Mouse (Mus musculus) limb, embryonic 10.5 days (tissue): ENCODE results near the gene Cables2. TPM values are rescaled to one million over a fixed set of nuclear protein-coding genes. Genes with fewer than 3 reads are reported as not detected.

ENCODE experiments used
- DNase-seq: peaks from one replicate; pipeline ENCODE4 v3.0.0-alpha.2; 2017; ENCODE audit warnings: low spot score
- H3K27ac ChIP-seq: fragments of 300-500 bp; sonication (generic); 2 replicates; pipeline ENCODE4 v1.5.1; 2016; ENCODE audit warnings: mild to moderate bottlenecking
- H3K27me3 ChIP-seq: fragments of 300-500 bp; sonication (generic); 2 replicates; pipeline ENCODE4 v1.6.1; 2016; ENCODE audit warnings: low read depth, mild to moderate bottlenecking; ENCODE audit not compliant: poor library complexity, severe bottlenecking
- H3K36me3 ChIP-seq: fragments of 300-500 bp; sonication (generic); 2 replicates; pipeline ENCODE4 v1.6.1; 2016; ENCODE audit warnings: mild to moderate bottlenecking, moderate library complexity
- H3K4me1 ChIP-seq: fragments of 300-500 bp; sonication (generic); 2 replicates; pipeline ENCODE4 v1.6.1; 2016
- H3K4me3 ChIP-seq: fragments of 300-500 bp; sonication (generic); 2 replicates; pipeline ENCODE4 v1.5.1; 2016; ENCODE audit warnings: mild to moderate bottlenecking, moderate library complexity
- H3K9me3 ChIP-seq: fragments of 300-500 bp; sonication (generic); replicated peaks from 2 replicates; pipeline ENCODE4 v1.6.1; 2016; ENCODE audit warnings: mild to moderate bottlenecking
- WGBS: fragments of 180-500 bp; shearing (Covaris S2); methylation state at CpG from one replicate; pipeline ENCODE4 v1.1.7; 2016; 5-methylcytosine and 5-hydroxymethylcytosine counted together
- polyA plus RNA-seq: library from polyadenylated mRNA; unstranded; fragments of >200 nt; fragmentation: Nextera tagmentation; extraction: Ambion mirVana; gene quantifications from 2 replicates; pipeline ENCODE4 v1.2.1, GENCODE M21; 2016

Gene Cables2
- polyA plus RNA-seq, 1 experiment from 2014 or later = 16.4 TPM

- DNase-seq = no peak
- 78% methylated on average over 4 of the region's 4 CpGs for WGBS
- Histone ChIP-seq H3K9me3 (0 out of 2 replicates have a peak, but pooled peaks cover 2% of the 10 kb centered on the region), H3K36me3 (no peaks in the 10 kb centered on the region), H3K4me1 (peaks cover 4% of the 10 kb centered on the region; the same call in 1 of the 2 replicates), H3K27ac (no peak overlapping the region), H3K27me3 (no peaks in the 10 kb centered on the region), H3K4me3 (no peak overlapping the region)
Measured at GRCm38 (mm10) chr2:180302201-180302600, 28.9 kb upstream of the Cables2 start.

GRCm38 (mm10) chr2:180300771-180301170 lies 27.5 kb upstream of the Cables2 start:
- WGBS = 31% methylated on average over 5 of the region's 5 CpGs
- no peak overlapping the region for H3K4me3 ChIP-seq

GRCm38 (mm10) chr2:180300252-180300651 lies 27.0 kb upstream of the Cables2 start:
- WGBS = 69% methylated on average over 2 of the region's 2 CpGs

More at GRCm38 (mm10) chr2:180300771-180301170, 27.5 kb upstream of the Cables2 start:
- no peaks in the 10 kb centered on the region for H3K36me3 ChIP-seq
- no peak overlapping the region for H3K27ac ChIP-seq
- peaks cover 3% of the 10 kb centered on the region; the same call in 1 of the 2 replicates for H3K4me1 ChIP-seq
- DNase-seq = no peak
- H3K9me3 ChIP-seq = 0 out of 2 replicates have a peak, but pooled peaks cover 2% of the 10 kb centered on the region
- no peaks in the 10 kb centered on the region for H3K27me3 ChIP-seq

GRCm38 (mm10) chr2:180292906-180293305 lies 19.6 kb upstream of the Cables2 start:
- Histone ChIP-seq H3K36me3 (no peaks in the 10 kb centered on the region), H3K27me3 (0 out of 2 replicates have a peak, but pooled peaks cover 3% of the 10 kb centered on the region), H3K4me3 (no peak overlapping the region), H3K9me3 (no peaks in the 10 kb centered on the region), H3K4me1 (peaks cover 15% of the 10 kb centered on the region), H3K27ac (no peak overlapping the region)
- no peak for DNase-seq
- WGBS = 77% methylated on average over 8 of the region's 8 CpGs

More at GRCm38 (mm10) chr2:180300252-180300651, 27.0 kb upstream of the Cables2 start:
- no peak for DNase-seq
- Histone ChIP-seq H3K9me3 (0 out of 2 replicates have a peak, but pooled peaks cover 2% of the 10 kb centered on the region), H3K27ac (no peak overlapping the region), H3K36me3 (no peaks in the 10 kb centered on the region), H3K4me3 (no peak overlapping the region), H3K4me1 (no peaks in the 10 kb centered on the region), H3K27me3 (no peaks in the 10 kb centered on the region)

- WGBS = 59% methylated on average over 4 of the region's 4 CpGs
- Histone ChIP-seq H3K4me3 (no peak overlapping the region), H3K36me3 (no peaks in the 10 kb centered on the region), H3K27ac (no peak overlapping the region), H3K4me1 (peaks cover 15% of the 10 kb centered on the region), H3K27me3 (0 out of 2 replicates have a peak, but pooled peaks cover 3% of the 10 kb centered on the region), H3K9me3 (no peaks in the 10 kb centered on the region)
- no peak for DNase-seq
Measured at GRCm38 (mm10) chr2:180292026-180292425, 18.7 kb upstream of the Cables2 start.

- Histone ChIP-seq H3K4me1 (peaks cover 15% of the 10 kb centered on the region), H3K9me3 (no peaks in the 10 kb centered on the region), H3K4me3 (no peak overlapping the region), H3K27me3 (0 out of 2 replicates have a peak, but pooled peaks cover 3% of the 10 kb centered on the region), H3K27ac (no peak overlapping the region), H3K36me3 (no peaks in the 10 kb centered on the region)
- WGBS = 77% methylated on average over 5 of the region's 5 CpGs
- DNase-seq = no peak
Measured at GRCm38 (mm10) chr2:180291566-180291965, 18.3 kb upstream of the Cables2 start.

GRCm38 (mm10) chr2:180290503-180290902 lies 17.2 kb upstream of the Cables2 start:
- DNase-seq = no peak
- H3K4me3 ChIP-seq = no peak overlapping the region
- WGBS = 61% methylated on average over 6 of the region's 6 CpGs
- H3K36me3 ChIP-seq = no peaks in the 10 kb centered on the region
- 0 out of 2 replicates have a peak, but pooled peaks cover 3% of the 10 kb centered on the region for H3K27me3 ChIP-seq
- H3K4me1 ChIP-seq = peaks cover 15% of the 10 kb centered on the region
- no peaks in the 10 kb centered on the region for H3K9me3 ChIP-seq
- H3K27ac ChIP-seq = no peak overlapping the region

GRCm38 (mm10) chr2:180289440-180290108 lies 16.3 kb upstream of the Cables2 start, which contains the start of gene Rbbp8nl:
Rbbp8nl (minus strand) TSS chr2:180289879.
- 44% methylated on average over 16 of the region's 16 CpGs for WGBS
- peak within 1 kb of the TSS; percentile 71 for H3K27ac ChIP-seq
- H3K27me3 ChIP-seq = 0 out of 2 replicates have a peak, but pooled peaks cover 3% of the 10 kb centered on the region
- H3K9me3 ChIP-seq = no peaks in the 10 kb centered on the region
- no peaks in the 10 kb centered on the region for H3K36me3 ChIP-seq
- H3K4me3 ChIP-seq = 0 out of 2 replicates have a peak within 1 kb of the TSS, but pooled peaks have one; percentile 2
- H3K4me1 ChIP-seq = peaks cover 15% of the 10 kb centered on the region
- peak; percentile 66 for DNase-seq

GRCm38 (mm10) chr2:180288966-180289365 lies 15.7 kb upstream of the Cables2 start:
- Histone ChIP-seq H3K36me3 (no peaks in the 10 kb centered on the region), H3K4me3 (0 out of 2 replicates have a peak overlapping the region, but pooled peaks have one; percentile 2), H3K27me3 (0 out of 2 replicates have a peak, but pooled peaks cover 3% of the 10 kb centered on the region), H3K4me1 (peaks cover 15% of the 10 kb centered on the region), H3K9me3 (no peaks in the 10 kb centered on the region), H3K27ac (peak overlapping the region; percentile 71)
- no peak for DNase-seq
- 36% methylated on average over 11 of the region's 11 CpGs for WGBS

- Histone ChIP-seq H3K4me3 (no peak overlapping the region), H3K4me1 (peaks cover 21% of the 10 kb centered on the region), H3K27ac (no peak overlapping the region; the same call in 1 of the 2 replicates), H3K27me3 (peaks cover 7% of the 10 kb centered on the region), H3K36me3 (no peaks in the 10 kb centered on the region), H3K9me3 (no peaks in the 10 kb centered on the region)
- no peak for DNase-seq
- WGBS = 90% methylated on average over 8 of the region's 8 CpGs
Measured at GRCm38 (mm10) chr2:180279321-180279720, 6.0 kb upstream of the Cables2 start.

GRCm38 (mm10) chr2:180277773-180278320 lies 4.6 kb upstream of the Cables2 start:
- Histone ChIP-seq H3K36me3 (no peaks in the 10 kb centered on the region), H3K27me3 (peaks cover 13% of the 10 kb centered on the region), H3K27ac (0 out of 2 replicates have a peak overlapping the region, but pooled peaks have one; percentile 1), H3K9me3 (no peaks in the 10 kb centered on the region), H3K4me1 (peaks cover 28% of the 10 kb centered on the region), H3K4me3 (no peak overlapping the region)
- DNase-seq = no peak
- WGBS = 74% methylated on average over 8 of the region's 8 CpGs

- Histone ChIP-seq H3K36me3 (no peaks in the 10 kb centered on the region), H3K27ac (peak overlapping the region; percentile 7; the same call in 1 of the 2 replicates), H3K4me1 (peaks cover 38% of the 10 kb centered on the region), H3K27me3 (peaks cover 13% of the 10 kb centered on the region), H3K4me3 (no peak overlapping the region), H3K9me3 (no peaks in the 10 kb centered on the region)
- no peak for DNase-seq
- 79% methylated on average over 8 of the region's 8 CpGs for WGBS
Measured at GRCm38 (mm10) chr2:180276851-180277259, 3.6 kb upstream of the Cables2 start.

GRCm38 (mm10) chr2:180276385-180276784 lies 3.1 kb upstream of the Cables2 start:
- H3K4me3 ChIP-seq = no peak overlapping the region
- H3K9me3 ChIP-seq = no peaks in the 10 kb centered on the region
- DNase-seq = no peak
- 0 out of 2 replicates have a peak, but pooled peaks cover 2% of the 10 kb centered on the region for H3K36me3 ChIP-seq
- H3K27ac ChIP-seq = no peak overlapping the region
- H3K27me3 ChIP-seq = peaks cover 13% of the 10 kb centered on the region
- peaks cover 42% of the 10 kb centered on the region for H3K4me1 ChIP-seq
- 65% methylated on average over 4 of the region's 4 CpGs for WGBS
